Mouse (Mus musculus): Measurements from ENCODE around the gene Lactbl1.

DNA sequence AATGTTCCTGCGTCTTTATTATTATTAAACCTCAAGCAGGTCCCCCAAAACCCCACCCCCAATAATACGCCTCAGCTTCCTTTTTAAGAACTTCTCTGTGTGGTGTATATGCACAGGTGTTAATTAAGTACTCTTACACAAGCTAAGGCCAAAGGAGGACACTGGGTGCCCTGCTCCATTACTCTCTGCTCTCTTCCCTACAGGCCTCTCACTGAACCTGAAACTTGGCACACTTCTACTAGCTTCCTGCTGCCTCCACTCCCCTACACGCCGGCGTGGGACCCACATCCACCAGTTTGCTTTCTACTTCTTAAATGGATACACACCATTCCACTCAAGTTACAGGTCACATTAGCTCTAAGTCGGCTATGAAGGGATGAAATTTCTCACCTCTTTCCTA lies 27.2 kb upstream of the Lactbl1 start:
- TF ChIP-seq CTCF (IDR thresholded peaks at IDR 0.05; ENCODE audit: borderline replicate concordance, control insufficient read depth, extremely low read depth, insufficient read depth, low read length, poor library complexity) (no peak), POLR2A (IDR thresholded peaks at IDR 0.05; ENCODE audit: control insufficient read depth, extremely low read depth, insufficient read depth, low read length, poor library complexity) (no peak)
